Mouse (Mus musculus) olfactory bulb, adult 2 months (tissue): ENCODE data around the gene Rad51b.

Experiments
- CTCF ChIP-seq: fragments of 200-500 bp; IDR thresholded peaks from 2 replicates; pipeline ENCODE4 v1.5.1; 2012; ENCODE audit warnings: low read depth, mild to moderate bottlenecking, low read length, moderate library complexity; ENCODE audit not compliant: insufficient read depth
- POLR2A ChIP-seq: fragments of 200-500 bp; IDR thresholded peaks from 2 replicates; pipeline ENCODE4 v1.6.1; 2012; ENCODE audit warnings: mild to moderate bottlenecking, low read depth, low read length, moderate library complexity; ENCODE audit not compliant: insufficient read depth

DNA sequence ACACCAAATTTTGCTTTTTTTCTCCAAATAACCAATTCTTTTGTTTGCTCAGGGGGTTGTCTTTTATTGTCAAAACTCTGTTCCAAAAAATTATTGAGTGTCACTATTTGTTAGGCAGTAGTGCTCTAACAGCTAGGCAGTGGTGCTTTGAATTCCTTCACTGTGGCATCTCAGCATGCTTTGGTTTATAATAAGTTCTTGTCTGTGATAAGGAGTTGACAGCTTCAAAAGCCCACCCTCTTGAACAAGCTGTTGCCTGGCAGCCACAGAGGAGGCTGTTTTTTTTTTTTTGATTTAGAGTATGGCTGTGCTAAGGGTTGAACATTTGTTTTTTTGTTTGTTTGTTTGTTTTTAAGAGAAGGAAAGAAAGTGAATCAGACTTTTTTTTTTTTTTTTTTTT lies 92.9 kb downstream of the Rad51b start:
- TF ChIP-seq POLR2A (no peak), CTCF (no peak)
